Mouse (Mus musculus): Measurements from ENCODE around the gene 4930518I15Rik. TPM values are rescaled to one million over a fixed set of nuclear protein-coding genes. Genes with fewer than 3 reads are reported as not detected.

Gene 4930518I15Rik
- 0.58 TPM for polyA plus RNA-seq (2014; fragmentation: Illumina TruSeq; extraction: RNeasy Lipid Tissue Mini Kit (QIAGEN cat#74804); ENCODE audit: low read depth, low replicate concordance)

GRCm38 (mm10) chr2:156857835-156858234 is at the start of gene 4930518I15Rik:
Gene 4930518I15Rik (minus strand): TSS chr2:156857946.

DNA sequence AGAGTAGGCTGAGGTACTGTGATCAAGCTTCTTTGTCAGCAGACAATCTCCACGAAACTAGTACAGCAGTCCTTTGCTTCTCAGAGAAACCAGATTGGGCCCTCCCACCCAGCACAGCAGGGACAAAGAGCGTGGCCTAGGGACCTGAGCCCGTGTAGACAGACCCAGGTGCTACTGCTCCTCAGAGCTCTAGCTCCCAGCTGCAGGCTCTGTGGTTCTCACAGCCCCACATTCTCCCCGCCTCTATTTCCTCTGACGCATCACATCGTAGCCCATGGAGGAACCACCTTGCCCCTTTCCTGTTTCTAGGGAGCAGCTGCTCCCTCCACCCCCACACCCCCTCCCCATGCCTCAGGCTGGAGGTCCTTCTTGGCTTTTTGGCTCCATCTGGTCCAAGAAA is 29.3 kb upstream of the 4930518I15Rik start, which contains the start of gene Sla2:
Gene Sla2, minus strand, starts transcription at position 176 of the 400 bp plus-strand sequence.

DNA sequence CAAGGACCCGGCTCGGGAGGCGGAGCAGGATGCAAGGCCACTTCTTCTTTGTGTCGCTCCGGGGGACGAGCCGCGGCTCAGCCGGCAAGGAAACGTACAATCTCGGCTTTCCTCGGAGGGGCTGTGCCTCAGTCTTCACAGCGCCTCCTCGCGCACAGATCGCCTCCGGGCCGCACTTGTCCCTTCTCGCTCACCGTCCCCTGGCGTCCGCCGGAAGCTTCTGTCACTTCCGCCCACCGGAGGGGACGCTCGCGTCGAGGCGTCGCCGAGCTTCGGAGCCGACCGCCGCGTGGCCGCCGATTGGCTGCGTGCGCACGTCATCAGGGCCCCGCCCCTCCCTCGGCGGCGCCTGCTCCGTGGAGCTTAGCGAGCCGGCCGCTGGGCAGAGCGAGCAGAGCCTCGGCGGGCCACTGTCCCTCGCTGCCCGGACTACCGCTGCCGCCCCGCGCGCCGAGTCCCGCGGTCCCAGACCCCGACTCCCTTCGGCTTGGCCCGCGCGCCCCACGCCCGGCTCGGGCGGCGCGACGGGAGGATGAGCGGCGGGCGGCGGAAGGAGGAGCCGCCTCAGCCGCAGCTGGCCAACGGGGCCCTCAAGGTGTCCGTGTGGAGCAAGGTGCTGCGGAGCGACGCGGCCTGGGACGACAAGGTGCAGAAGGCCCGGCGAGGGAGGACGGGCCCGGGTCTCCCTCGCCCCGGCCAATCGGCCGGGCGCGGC is 5.2 kb upstream of the 4930518I15Rik start, which contains the start of gene Rab5if:
Gene Rab5if, plus strand, starts transcription at position 357 of the 715 bp plus-strand sequence.

GRCm38 (mm10) chr2:156839319-156840191 is 18.2 kb downstream of the 4930518I15Rik start, which contains the start of gene Tgif2:
Gene Tgif2 (plus strand): TSS chr2:156840007.

Other genes with a start within 250 kb of the 4930518I15Rik start
- gene Dlgap4, start 244.2 kb downstream of the 4930518I15Rik start, polyA plus RNA-seq (2014; fragmentation: Illumina TruSeq; extraction: RNeasy Lipid Tissue Mini Kit (QIAGEN cat#74804); ENCODE audit: low read depth, low replicate concordance) = 5.8 TPM
- 1.5 TPM for gene Myl9, start 82.5 kb downstream of the 4930518I15Rik start, polyA plus RNA-seq (2014; fragmentation: Illumina TruSeq; extraction: RNeasy Lipid Tissue Mini Kit (QIAGEN cat#74804); ENCODE audit: low read depth, low replicate concordance)
- gene Tgif2, start 17.9 kb downstream of the 4930518I15Rik start, polyA plus RNA-seq (2014; fragmentation: Illumina TruSeq; extraction: RNeasy Lipid Tissue Mini Kit (QIAGEN cat#74804); ENCODE audit: low read depth, low replicate concordance) = 1.8 TPM
- gene Rab5if, start 5.2 kb upstream of the 4930518I15Rik start, polyA plus RNA-seq (2014; fragmentation: Illumina TruSeq; extraction: RNeasy Lipid Tissue Mini Kit (QIAGEN cat#74804); ENCODE audit: low read depth, low replicate concordance) = 262 TPM
- gene Sla2, start 29.2 kb upstream of the 4930518I15Rik start, polyA plus RNA-seq (2014; fragmentation: Illumina TruSeq; extraction: RNeasy Lipid Tissue Mini Kit (QIAGEN cat#74804); ENCODE audit: low read depth, low replicate concordance) = not detected
- 58.1 TPM for gene Ndrg3, start 134.1 kb upstream of the 4930518I15Rik start, polyA plus RNA-seq (2014; fragmentation: Illumina TruSeq; extraction: RNeasy Lipid Tissue Mini Kit (QIAGEN cat#74804); ENCODE audit: low read depth, low replicate concordance)
- 9.6 TPM for gene Dsn1, start 149.2 kb upstream of the 4930518I15Rik start, polyA plus RNA-seq (2014; fragmentation: Illumina TruSeq; extraction: RNeasy Lipid Tissue Mini Kit (QIAGEN cat#74804); ENCODE audit: low read depth, low replicate concordance)
- 2.6 TPM for gene Soga1, start 221.3 kb upstream of the 4930518I15Rik start, polyA plus RNA-seq (2014; fragmentation: Illumina TruSeq; extraction: RNeasy Lipid Tissue Mini Kit (QIAGEN cat#74804); ENCODE audit: low read depth, low replicate concordance)
- gene Tldc2, start 229.1 kb upstream of the 4930518I15Rik start, polyA plus RNA-seq (2014; fragmentation: Illumina TruSeq; extraction: RNeasy Lipid Tissue Mini Kit (QIAGEN cat#74804); ENCODE audit: low read depth, low replicate concordance) = not detected